Mouse (Mus musculus) skeletal muscle tissue, adult 2 months (tissue): Measurements from ENCODE around the gene Pm20d2.

Source experiments
- DNase-seq: peaks from one replicate; pipeline ENCODE4 v3.0.0-alpha.2; 2012; ENCODE audit warnings: low read depth, low spot score

Pm20d2 gene

GRCm38 (mm10) chr4:33189735-33190036 is at the start of gene Pm20d2:
Gene Pm20d2, minus strand, starts transcription at chr4:33189737.
- DNase-seq: no peak

GRCm38 (mm10) chr4:33230881-33231280 is 41.3 kb upstream of the Pm20d2 start:
- no peak for DNase-seq

GRCm38 (mm10) chr4:33229639-33230038 is 40.1 kb upstream of the Pm20d2 start:
- DNase-seq: no peak

- no peak for DNase-seq
These were observed 37.6 kb upstream of the Pm20d2 start for GRCm38 (mm10) chr4:33227164-33227563.

GRCm38 (mm10) chr4:33224003-33224675 is 34.6 kb upstream of the Pm20d2 start:
- DNase-seq: no peak

- DNase-seq: no peak
These were observed 32.3 kb upstream of the Pm20d2 start for GRCm38 (mm10) chr4:33221847-33222246.

GRCm38 (mm10) chr4:33208881-33209841 is 19.6 kb upstream of the Pm20d2 start, which contains the start of gene Srsf12:
Gene Srsf12, plus strand, starts transcription at chr4:33208991.
- DNase-seq: no peak

GRCm38 (mm10) chr4:33207551-33207950 is 18.0 kb upstream of the Pm20d2 start:
- no peak for DNase-seq

GRCm38 (mm10) chr4:33204682-33205081 is 15.1 kb upstream of the Pm20d2 start:
- peak; percentile 31 for DNase-seq

- DNase-seq: no peak
These were observed 8.6 kb upstream of the Pm20d2 start for GRCm38 (mm10) chr4:33198117-33198516.

- DNase-seq: peak; percentile 95
These were observed 479 bp downstream of the Pm20d2 start for GRCm38 (mm10) chr4:33188781-33189734.

GRCm38 (mm10) chr4:33188164-33188563 is 1.4 kb downstream of the Pm20d2 start:
- peak; percentile 27 for DNase-seq

- DNase-seq: no peak
These were observed 6.1 kb downstream of the Pm20d2 start for GRCm38 (mm10) chr4:33183477-33183876.

- DNase-seq: no peak
These were observed 37.2 kb downstream of the Pm20d2 start for GRCm38 (mm10) chr4:33152087-33153038.

GRCm38 (mm10) chr4:33149150-33149549 is 40.4 kb downstream of the Pm20d2 start:
- DNase-seq: no peak

GRCm38 (mm10) chr4:33147825-33148224 is 41.7 kb downstream of the Pm20d2 start:
- peak; percentile 51 for DNase-seq

GRCm38 (mm10) chr4:33146679-33147291 is 42.8 kb downstream of the Pm20d2 start:
- DNase-seq: no peak

GRCm38 (mm10) chr4:33132221-33132620 is 57.3 kb downstream of the Pm20d2 start, which contains the start of gene Gabrr1:
Gene Gabrr1, plus strand, starts transcription at chr4:33132521.
- no peak for DNase-seq

GRCm38 (mm10) chr4:33125409-33126084 is 64.0 kb downstream of the Pm20d2 start:
- DNase-seq: peak; percentile 33
